Mouse (Mus musculus) ES-E14 (cell line): ENCODE measurements around the gene Klf11.

Experiments used
- CHD2 ChIP-seq: IDR thresholded peaks from 2 replicates; pipeline ENCODE4 v1.6.1; 2014; ENCODE audit warnings: mild to moderate bottlenecking, low read depth, low read length, inconsistent platforms
- HCFC1 ChIP-seq: IDR thresholded peaks from 2 replicates; pipeline ENCODE4 v1.6.1; 2012; ENCODE audit warnings: low read length, inconsistent platforms, borderline replicate concordance; ENCODE audit not compliant: insufficient read depth
- MAFK ChIP-seq: IDR thresholded peaks from 2 replicates; pipeline ENCODE4 v1.6.1; 2014; ENCODE audit warnings: mild to moderate bottlenecking, low read depth, low read length, inconsistent platforms; ENCODE audit not compliant: insufficient read depth
- ZC3H11A ChIP-seq: IDR thresholded peaks from 2 replicates; pipeline ENCODE4 v1.6.1; 2012; ENCODE audit warnings: low read depth, mild to moderate bottlenecking, inconsistent platforms, low read length, borderline replicate concordance
- ZNF384 ChIP-seq: IDR thresholded peaks from 2 replicates; pipeline ENCODE4 v1.6.1; 2012; ENCODE audit warnings: low read depth, low read length, inconsistent platforms

DNA sequence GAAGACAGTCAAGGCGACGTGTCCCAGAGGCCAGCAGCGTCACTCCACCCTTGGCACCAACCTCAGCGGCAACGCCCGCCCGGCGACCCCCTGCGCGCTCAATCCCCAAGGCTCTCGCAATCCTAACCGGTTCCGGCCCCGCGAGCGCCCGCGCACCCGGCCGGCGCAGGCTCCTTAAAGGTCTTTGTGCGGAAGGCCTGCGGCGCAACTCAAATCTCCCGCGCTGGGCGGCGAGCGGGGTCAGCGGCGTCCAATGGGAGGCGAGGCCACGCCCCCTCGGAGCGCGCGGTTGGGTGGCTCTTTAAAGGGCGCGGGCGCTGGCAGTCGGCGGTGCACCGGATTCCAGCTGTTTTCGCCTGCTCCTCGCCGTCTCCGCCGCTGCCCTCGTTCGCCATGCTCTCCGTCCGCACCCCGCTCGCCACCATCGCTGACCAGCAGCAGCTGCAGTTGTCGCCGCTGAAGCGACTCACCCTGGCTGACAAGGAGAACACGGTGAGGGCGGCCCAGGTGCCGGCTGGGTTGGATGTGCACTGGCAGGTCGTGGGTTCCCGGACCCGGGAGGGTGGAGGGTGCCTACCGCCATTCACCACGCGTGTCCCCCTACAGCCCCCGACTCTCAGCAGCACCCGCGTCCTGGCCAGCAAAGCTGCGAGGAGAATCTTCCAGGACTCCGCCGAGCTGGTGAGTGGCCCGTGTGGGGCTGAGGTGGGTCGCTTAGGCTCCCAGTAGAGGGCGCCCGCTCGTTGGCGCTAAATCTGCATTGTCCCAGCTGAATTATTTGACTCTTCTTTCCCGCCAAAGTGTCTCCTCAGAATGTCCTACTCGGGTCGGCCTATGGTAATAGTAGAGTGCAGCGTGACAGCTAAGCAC, 57.1 kb downstream of the Klf11 start, which contains the start of gene Rrm2:
- TF ChIP-seq MAFK (no peak), CHD2 (no peak), ZC3H11A (no peak), HCFC1 (no peak), ZNF384 (no peak)
